Mouse (Mus musculus): ENCODE data around the gene Ctsg. TPM values are rescaled to one million over a fixed set of nuclear protein-coding genes. Genes with fewer than 3 reads are reported as not detected.
"Not testable (repeated sequence)": the region's sequence is repeated elsewhere in the genome, so short reads cannot be mapped to it uniquely, and the experiment has no call there.

The Ctsg gene
- 0.50 and 0.64 TPM in 2 replicates for polyA plus RNA-seq (2015; fragmentation: Nextera tagmentation; extraction: Ambion mirVana)

GRCm38 (mm10) chr14:56102386-56102785, at the start of gene Ctsg:
Ctsg (minus strand) TSS chr14:56102574.
- no peak within 1 kb of the TSS for H3K4me3 ChIP-seq (replicated peaks)

DNA sequence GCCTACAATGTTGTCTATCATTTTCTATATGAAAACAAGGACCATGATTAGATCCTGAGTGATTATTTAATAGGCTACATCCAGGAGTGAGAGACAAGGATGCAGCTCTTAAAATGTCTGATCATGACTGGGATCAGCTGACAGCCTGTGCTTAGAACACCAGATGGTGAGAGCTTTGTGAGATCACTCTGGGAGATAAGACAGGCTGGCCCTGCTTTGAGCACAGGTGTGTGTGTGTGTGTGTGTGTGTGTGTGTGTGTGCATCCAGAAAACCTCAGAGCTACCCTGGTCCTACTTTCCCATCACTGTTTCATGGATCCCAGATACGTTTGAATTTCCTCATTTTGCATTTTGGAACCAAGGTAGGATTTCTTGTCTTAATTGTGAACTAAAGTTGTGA, 31.3 kb upstream of the Ctsg start:
- ATAC-seq (replicated peaks; ENCODE audit: low FRiP score); H3K36me3 ChIP-seq; H3K9ac ChIP-seq; H3K4me1 ChIP-seq; H3K4me3 ChIP-seq (replicated peaks); H3K4me2 ChIP-seq; H3K27me3 ChIP-seq; H3K27ac ChIP-seq; H3K9me3 ChIP-seq (replicated peaks): not testable (repeated sequence)
- 90% methylated on average over 1 of the region's 1 CpGs for WGBS

More at GRCm38 (mm10) chr14:56102386-56102785, at the start of gene Ctsg:
- no peak for ATAC-seq (replicated peaks; ENCODE audit: low FRiP score)
- Histone ChIP-seq H3K36me3 (no peaks in the 10 kb centered on the region), H3K9ac (no peak within 1 kb of the TSS), H3K27ac (no peak within 1 kb of the TSS), H3K4me1 (no peaks in the 10 kb centered on the region), H3K9me3 (replicated peaks) (no peaks in the 10 kb centered on the region), H3K27me3 (no peaks in the 10 kb centered on the region), H3K4me2 (no peak within 1 kb of the TSS)
- WGBS: 71% methylated on average over 10 of the region's 10 CpGs

DNA sequence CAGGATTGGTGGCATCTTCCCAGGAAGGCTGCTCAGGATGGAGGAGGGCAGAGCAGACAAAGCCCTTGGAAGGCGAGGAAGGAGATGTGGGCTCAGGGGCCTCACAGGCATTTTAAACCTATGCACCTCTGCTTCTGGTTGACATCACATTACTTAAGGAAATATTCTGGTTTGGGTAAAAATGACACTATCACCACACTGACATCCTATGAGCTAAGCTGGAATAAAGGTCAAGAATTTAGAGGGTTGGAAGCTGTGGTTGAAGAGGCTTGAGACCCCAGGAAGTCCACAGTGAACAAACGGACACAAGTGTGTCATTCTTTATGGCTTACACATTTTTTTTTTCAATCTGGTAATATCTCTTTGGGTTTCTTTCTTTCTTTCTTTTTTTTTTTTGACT, 30.1 kb upstream of the Ctsg start, which contains the start of gene Gzmd:
Gene Gzmd (minus strand): TSS at position 101 of the 400 bp plus-strand sequence.
- not testable (repeated sequence) for H3K27ac ChIP-seq; H3K27me3 ChIP-seq; H3K9me3 ChIP-seq (replicated peaks); H3K4me2 ChIP-seq; H3K36me3 ChIP-seq; ATAC-seq (replicated peaks; ENCODE audit: low FRiP score); H3K4me3 ChIP-seq (replicated peaks); H3K4me1 ChIP-seq; H3K9ac ChIP-seq
- WGBS: 72% methylated on average over 2 of the region's 2 CpGs

GRCm38 (mm10) chr14:56128341-56128740, 26.0 kb upstream of the Ctsg start:
- no peaks in the 10 kb centered on the region for H3K36me3 ChIP-seq
- no peaks in the 10 kb centered on the region for H3K4me1 ChIP-seq
- H3K9me3 ChIP-seq (replicated peaks): no peaks in the 10 kb centered on the region
- no peak overlapping the region for H3K4me3 ChIP-seq (replicated peaks)
- no peak for ATAC-seq (replicated peaks; ENCODE audit: low FRiP score)
- WGBS: 55% methylated on average over 3 of the region's 3 CpGs
- no peak overlapping the region for H3K27ac ChIP-seq
- H3K4me2 ChIP-seq: no peak overlapping the region
- no peak overlapping the region for H3K9ac ChIP-seq
- no peaks in the 10 kb centered on the region for H3K27me3 ChIP-seq

GRCm38 (mm10) chr14:56123516-56123915, 21.1 kb upstream of the Ctsg start:
- H3K27ac ChIP-seq: no peak overlapping the region
- ATAC-seq (replicated peaks; ENCODE audit: low FRiP score): no peak
- H3K36me3 ChIP-seq: no peaks in the 10 kb centered on the region
- no peaks in the 10 kb centered on the region for H3K4me1 ChIP-seq
- H3K27me3 ChIP-seq: no peaks in the 10 kb centered on the region
- no peak overlapping the region for H3K9ac ChIP-seq
- no peak overlapping the region for H3K4me2 ChIP-seq
- no peak overlapping the region for H3K4me3 ChIP-seq (replicated peaks)
- WGBS: 83% methylated on average over 3 of the region's 3 CpGs
- H3K9me3 ChIP-seq (replicated peaks): no peaks in the 10 kb centered on the region

DNA sequence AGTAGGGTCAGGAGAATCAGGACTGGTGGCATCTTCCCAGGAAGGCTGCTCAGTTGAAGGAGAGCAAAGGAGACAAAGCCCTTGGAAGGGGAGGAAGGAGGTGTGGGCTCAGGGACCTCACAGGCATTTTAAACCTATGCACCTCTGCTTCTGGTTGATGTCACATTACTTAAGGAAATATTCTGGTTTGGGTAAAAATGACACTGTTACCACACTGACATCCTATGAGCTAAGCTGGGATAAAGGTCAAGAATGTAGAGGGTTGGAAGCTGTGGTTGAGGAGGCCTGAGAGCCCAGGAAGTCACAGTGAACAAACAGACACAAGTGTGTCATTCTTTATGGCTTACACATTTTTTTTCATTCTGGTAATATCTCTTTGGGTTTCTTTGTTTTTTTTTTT, 18.2 kb upstream of the Ctsg start, which contains the start of gene Gzme:
Gene Gzme (minus strand): TSS at position 101 of the 400 bp plus-strand sequence.
- Histone ChIP-seq H3K36me3 (no peaks in the 10 kb centered on the region), H3K27ac (no peak within 1 kb of the TSS), H3K4me2 (no peak within 1 kb of the TSS), H3K4me1 (no peaks in the 10 kb centered on the region), H3K9ac (no peak within 1 kb of the TSS), H3K4me3 (replicated peaks) (no peak within 1 kb of the TSS), H3K9me3 (replicated peaks) (no peaks in the 10 kb centered on the region), H3K27me3 (no peaks in the 10 kb centered on the region)
- no peak for ATAC-seq (replicated peaks; ENCODE audit: low FRiP score)

DNA sequence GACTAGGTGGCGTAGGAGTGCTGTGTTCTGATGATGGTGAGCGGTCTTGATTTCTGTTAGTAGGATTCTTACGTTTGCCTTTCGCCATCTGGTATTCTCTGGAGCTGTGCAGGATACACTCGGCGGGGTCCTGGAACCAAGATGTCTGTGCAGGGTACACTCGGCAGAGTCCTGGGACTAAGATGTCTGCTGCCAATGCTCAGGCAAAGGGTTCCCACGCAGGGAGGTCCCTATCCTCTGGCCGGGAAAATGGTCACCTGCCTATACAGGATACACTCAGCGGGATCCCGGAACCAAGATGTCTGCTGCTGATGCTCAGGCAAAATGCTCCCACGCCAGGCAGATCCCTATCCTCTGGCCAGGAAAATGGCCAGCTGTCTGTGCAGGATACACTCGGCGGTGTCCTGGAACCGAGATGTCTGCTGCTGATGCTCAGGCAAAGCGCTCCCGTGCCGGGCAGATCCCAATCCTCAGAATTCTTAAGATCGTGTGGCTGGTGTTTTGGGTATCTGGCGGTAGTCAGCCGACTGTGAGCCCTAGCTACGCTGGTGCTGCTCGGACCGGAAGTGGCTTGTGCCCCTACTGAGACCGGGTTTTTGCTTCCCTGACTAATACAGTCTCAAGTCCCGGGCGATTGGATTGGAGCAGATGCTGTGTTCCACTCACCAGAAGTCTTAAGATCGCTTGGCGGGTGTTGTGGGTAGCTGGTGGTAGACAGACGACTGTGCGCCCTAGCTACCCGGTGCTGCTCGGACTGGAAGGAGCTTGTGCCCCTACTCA, 13.3 kb upstream of the Ctsg start:
- ATAC-seq (replicated peaks; ENCODE audit: low FRiP score); H3K36me3 ChIP-seq; H3K9ac ChIP-seq; H3K27ac ChIP-seq; H3K27me3 ChIP-seq; H3K4me2 ChIP-seq; H3K4me3 ChIP-seq (replicated peaks); H3K9me3 ChIP-seq (replicated peaks); H3K4me1 ChIP-seq: not testable (repeated sequence)
- WGBS: 93% methylated on average over 33 of the region's 33 CpGs

DNA sequence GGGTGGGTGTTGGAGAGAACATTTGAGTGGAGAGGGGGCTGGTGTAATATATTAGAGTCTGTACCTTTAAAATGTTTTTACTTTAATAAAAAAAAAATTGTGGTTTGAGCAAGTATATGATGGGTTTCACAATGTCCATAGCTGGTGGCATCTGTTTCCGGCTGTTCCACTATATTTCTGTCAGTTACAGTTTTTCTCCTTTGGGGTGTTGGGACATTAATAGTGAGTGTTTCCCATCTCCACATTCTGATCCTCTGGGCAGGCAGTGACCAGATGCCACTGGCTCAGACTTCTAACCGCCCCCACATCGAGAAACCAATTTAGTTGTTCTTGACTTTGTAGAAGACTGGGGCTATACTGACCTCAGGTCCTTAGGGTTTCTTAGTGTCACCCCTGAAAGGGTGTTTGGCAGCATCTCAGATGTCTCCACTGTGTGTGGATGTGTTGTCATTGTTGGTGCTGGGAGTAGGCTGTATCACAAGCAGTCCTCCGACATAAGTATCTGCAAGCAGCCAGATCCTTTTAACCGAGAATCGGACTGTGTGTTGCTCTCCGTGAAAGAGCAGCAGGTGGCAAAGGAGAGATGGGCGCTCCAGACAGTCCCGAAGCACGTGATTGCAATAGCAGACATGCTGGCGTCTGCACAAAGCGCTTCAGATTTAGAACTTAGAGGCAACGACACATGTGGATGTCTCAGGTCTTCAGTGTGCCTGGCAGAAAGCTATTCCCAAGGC, 3.2 kb upstream of the Ctsg start:
- no peak overlapping the region for H3K27ac ChIP-seq
- H3K4me2 ChIP-seq: no peak overlapping the region
- H3K9me3 ChIP-seq (replicated peaks): no peaks in the 10 kb centered on the region
- H3K4me3 ChIP-seq (replicated peaks): no peak overlapping the region
- no peaks in the 10 kb centered on the region for H3K4me1 ChIP-seq
- H3K27me3 ChIP-seq: no peaks in the 10 kb centered on the region
- H3K9ac ChIP-seq: no peak overlapping the region
- WGBS: 85% methylated on average over 13 of the region's 13 CpGs
- no peaks in the 10 kb centered on the region for H3K36me3 ChIP-seq
- no peak for ATAC-seq (replicated peaks; ENCODE audit: low FRiP score)

- no peak for ATAC-seq (replicated peaks; ENCODE audit: low FRiP score)
- Histone ChIP-seq H3K9me3 (replicated peaks) (no peaks in the 10 kb centered on the region), H3K4me1 (no peaks in the 10 kb centered on the region), H3K4me3 (replicated peaks) (no peak overlapping the region), H3K9ac (no peak overlapping the region), H3K27ac (no peak overlapping the region), H3K36me3 (no peaks in the 10 kb centered on the region), H3K4me2 (no peak overlapping the region), H3K27me3 (no peaks in the 10 kb centered on the region)
- 85% methylated on average over 5 of the region's 5 CpGs for WGBS
Observed at GRCm38 (mm10) chr14:56105016-56105415, 2.6 kb upstream of the Ctsg start.

DNA sequence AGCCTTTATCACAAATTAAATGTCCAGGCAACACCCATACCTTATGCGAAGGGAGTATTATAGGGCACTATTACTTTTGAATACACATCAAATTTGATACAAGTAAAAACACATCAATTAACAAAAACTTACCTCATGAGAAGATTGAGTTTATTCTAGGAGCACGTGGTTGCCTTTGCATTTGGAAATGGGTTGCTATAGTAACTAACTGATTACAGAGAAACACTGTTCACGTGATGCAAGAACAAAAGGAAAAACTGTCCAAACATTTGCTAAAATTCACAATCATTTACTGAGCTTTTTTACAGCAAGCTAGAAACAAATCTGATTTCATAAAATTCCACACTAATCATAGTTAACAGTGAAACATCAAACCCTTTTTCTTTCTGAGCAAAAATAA, 1.1 kb upstream of the Ctsg start:
- Histone ChIP-seq H3K36me3 (no peaks in the 10 kb centered on the region), H3K27ac (no peak overlapping the region), H3K27me3 (no peaks in the 10 kb centered on the region), H3K4me1 (no peaks in the 10 kb centered on the region), H3K9me3 (replicated peaks) (no peaks in the 10 kb centered on the region), H3K9ac (no peak overlapping the region), H3K4me3 (replicated peaks) (no peak overlapping the region), H3K4me2 (no peak overlapping the region)
- ATAC-seq (replicated peaks; ENCODE audit: low FRiP score): no peak
- WGBS: 76% methylated on average over 3 of the region's 3 CpGs

GRCm38 (mm10) chr14:56098940-56099339, 3.4 kb downstream of the Ctsg start:
- Histone ChIP-seq H3K9ac (no peak overlapping the region), H3K27me3 (no peaks in the 10 kb centered on the region), H3K36me3 (no peaks in the 10 kb centered on the region), H3K4me1 (no peaks in the 10 kb centered on the region), H3K9me3 (replicated peaks) (no peaks in the 10 kb centered on the region), H3K27ac (no peak overlapping the region), H3K4me2 (no peak overlapping the region), H3K4me3 (replicated peaks) (no peak overlapping the region)
- no peak for ATAC-seq (replicated peaks; ENCODE audit: low FRiP score)
- WGBS: 80% methylated on average over 4 of the region's 4 CpGs

DNA sequence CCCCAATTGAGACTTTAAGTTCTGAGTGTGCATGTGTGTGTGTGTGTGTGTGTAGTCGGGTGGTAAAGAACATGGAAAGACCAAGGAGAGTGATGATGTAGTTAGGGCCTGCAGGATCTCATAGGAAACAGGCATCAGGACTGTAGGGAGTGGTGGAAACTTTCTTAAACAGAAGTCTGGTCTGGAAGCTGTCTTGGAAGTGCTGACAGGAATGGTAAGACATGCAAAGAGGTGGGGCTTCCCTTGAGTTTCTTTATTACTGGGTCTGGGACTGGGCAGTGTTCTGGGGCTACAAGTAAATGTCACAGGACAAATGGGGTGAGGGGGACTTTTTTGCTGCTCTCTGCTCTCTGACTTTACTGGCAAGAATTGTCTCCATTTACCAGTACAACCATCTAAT, 4.8 kb downstream of the Ctsg start:
- no peak overlapping the region for H3K9ac ChIP-seq
- no peaks in the 10 kb centered on the region for H3K36me3 ChIP-seq
- 70% methylated on average over 1 of the region's 1 CpGs for WGBS
- ATAC-seq (replicated peaks; ENCODE audit: low FRiP score): no peak
- H3K27ac ChIP-seq: no peak overlapping the region
- H3K9me3 ChIP-seq (replicated peaks): no peaks in the 10 kb centered on the region
- H3K4me1 ChIP-seq: no peaks in the 10 kb centered on the region
- no peak overlapping the region for H3K4me3 ChIP-seq (replicated peaks)
- H3K27me3 ChIP-seq: no peaks in the 10 kb centered on the region
- no peak overlapping the region for H3K4me2 ChIP-seq

Data from kidney, embryonic 15.5 days (tissue).